In genomic region chr2:129065437-129066282, GRCm38 (mm10) we compare ENCODE assay signal across 8 mouse cellular contexts. TPM values are rescaled to one million over a fixed set of nuclear protein-coding genes. Genes with fewer than 3 reads are reported as not detected.
DNase-seq lines count a peak whose midpoint lies in the region; ATAC-seq lines count a peak whose summit lies in the region.

Ttl (plus strand) TSS chr2:129065942.

- peak within 1 kb of the TSS; percentile 92 for H3K4me3 ChIP-seq in hindbrain, embryonic 14.5 days (replicated peaks; ENCODE audit: low read length)

- peak; percentile 79 to 85 for DNase-seq in cerebellum, postnatal 36 days
- peak; percentile 67 to 78 for DNase-seq in frontal cortex, postnatal 36 days (ENCODE audit: low spot score in 2 of 2)
- peak; percentile 75 for DNase-seq in hindbrain, embryonic 14.5 days (ENCODE audit: low spot score)
- DNase-seq in left cerebral cortex, adult 11 months (ENCODE audit: low spot score) = peak; percentile 63
- peak; percentile 84 for DNase-seq in lung, postnatal 36 days
- peak; percentile 85 for DNase-seq in retina, embryonic 14.5 days (ENCODE audit: low spot score)
- peak; percentile 80 to 82 for DNase-seq in thymus, postnatal 36 days

- peak within 1 kb of the TSS; percentile 87 for H3K27ac ChIP-seq in hindbrain, embryonic 14.5 days

- peak; percentile 84 for ATAC-seq in activated CD4-positive, CD25-positive, alpha-beta regulatory T cell, adult 4 months
- ATAC-seq in hindbrain, embryonic 14.5 days (ENCODE audit: low FRiP score) = peak; percentile 95

- peak within 1 kb of the TSS; percentile 62 for H3K4me2 ChIP-seq in hindbrain, embryonic 14.5 days (replicated peaks)

- WGBS in hindbrain, embryonic 14.5 days = under 1% methylated on average over 61 of the region's 62 CpGs

- no peaks in the 10 kb centered on the region for H3K9me3 ChIP-seq in hindbrain, embryonic 14.5 days (ENCODE audit: control insufficient read depth, low read length)

- H3K4me1 ChIP-seq in hindbrain, embryonic 14.5 days (replicated peaks; ENCODE audit: control insufficient read depth, insufficient read depth, low read length) = peaks cover 30% of the 10 kb centered on the region

- no peaks in the 10 kb centered on the region for H3K27me3 ChIP-seq in hindbrain, embryonic 14.5 days (ENCODE audit: control insufficient read depth, insufficient read depth, low read length)

- peak within 1 kb of the TSS; percentile 96 for H3K9ac ChIP-seq in hindbrain, embryonic 14.5 days

- 0 out of 2 replicates have a peak, but pooled peaks cover 15% of the 10 kb centered on the region for H3K36me3 ChIP-seq in hindbrain, embryonic 14.5 days (replicated peaks; ENCODE audit: control insufficient read depth, insufficient read depth)

RNA-seq across cellular contexts. Expression of gene Ttl, which starts in this region (rescaled TPM):
- 1 to 10 TPM in 1 of 2 experiments, under 1 TPM in 1; 0.77 to 2.2 TPM for polyA plus RNA-seq in activated CD4-positive, CD25-positive, alpha-beta regulatory T cell, adult 4 months (2017; shearing (Covaris generic))
- 40.4 and 42.6 TPM in 2 replicates for polyA plus RNA-seq in hindbrain, embryonic 14.5 days (2014; fragmentation: Nextera tagmentation; extraction: Ambion mirVana)

Comparison
In these comparisons a context has a peak if more than half of its experiments do, and no peak if none do; other contexts are left out.
1. Peak in every context shown above with its lines: DNase-seq, ATAC-seq, H3K4me3 ChIP-seq and H3K27ac ChIP-seq.
2. RNA of gene Ttl (polyA plus RNA-seq): 40.4 to 42.6 TPM in hindbrain, embryonic 14.5 days; 0.77 to 2.2 TPM in activated CD4-positive, CD25-positive, alpha-beta regulatory T cell, adult 4 months; every median in the first group is over 10 times any median in the second.